Mouse (Mus musculus) ES-E14 (cell line): ENCODE results near the gene Fhit. TPM values are rescaled to one million over a fixed set of nuclear protein-coding genes. Genes with fewer than 3 reads are reported as not detected.

Experiments
- DNase-seq: peaks from one replicate; pipeline ENCODE4 v3.0.0-alpha.2; 2013; ENCODE audit warnings: low read depth, low spot score
- H3K27ac ChIP-seq: 2 replicates; pipeline ENCODE4 v1.5.1; 2012; ENCODE audit warnings: low read depth, mild to moderate bottlenecking, low read length, moderate library complexity, mixed read lengths; ENCODE audit not compliant: poor library complexity, insufficient read depth, severe bottlenecking
- H3K36me3 ChIP-seq: 2 replicates; pipeline ENCODE4 v1.6.1; 2012; ENCODE audit warnings: mild to moderate bottlenecking, low read length, moderate library complexity, mixed read lengths; ENCODE audit not compliant: control insufficient read depth, poor library complexity, insufficient read depth, severe bottlenecking
- H3K4me1 ChIP-seq, 2 experiments: fragments of 150-350 bp in 1 of 2; sonication (generic) in 1 of 2; 2 replicates each; pipeline ENCODE4 v1.6.1; 2012; ENCODE audit warnings: low read length in 2 of 2, mild to moderate bottlenecking in 1 of 2, mixed read lengths in 1 of 2; ENCODE audit not compliant: control insufficient read depth in 2 of 2, insufficient read depth in 2 of 2, poor library complexity in 1 of 2
- H3K4me3 ChIP-seq, 2 experiments: fragments of 150-350 bp in 1 of 2; sonication (generic) in 1 of 2; 2 replicates each; pipeline ENCODE4 v1.5.1; 2012; ENCODE audit warnings: low read length in 2 of 2, low read depth in 1 of 2, mild to moderate bottlenecking in 1 of 2, mixed read lengths in 1 of 2; ENCODE audit not compliant: insufficient read depth in 1 of 2, poor library complexity in 1 of 2, severe bottlenecking in 1 of 2
- H3K9ac ChIP-seq: 2 replicates; pipeline ENCODE4 v1.6.1; 2012; ENCODE audit warnings: low read depth, mild to moderate bottlenecking, low read length, mixed read lengths; ENCODE audit not compliant: poor library complexity, insufficient read depth, severe bottlenecking
- H3K9me3 ChIP-seq: fragments of 150-350 bp; sonication (generic); 2 replicates; pipeline ENCODE4 v1.6.1; 2012; ENCODE audit warnings: low read depth, mild to moderate bottlenecking, low read length; ENCODE audit not compliant: control insufficient read depth, insufficient read depth
- CHD2 ChIP-seq: IDR thresholded peaks from 2 replicates; pipeline ENCODE4 v1.6.1; 2014; ENCODE audit warnings: mild to moderate bottlenecking, low read depth, low read length, inconsistent platforms
- HCFC1 ChIP-seq: IDR thresholded peaks from 2 replicates; pipeline ENCODE4 v1.6.1; 2012; ENCODE audit warnings: low read length, inconsistent platforms, borderline replicate concordance; ENCODE audit not compliant: insufficient read depth
- MAFK ChIP-seq: IDR thresholded peaks from 2 replicates; pipeline ENCODE4 v1.6.1; 2014; ENCODE audit warnings: mild to moderate bottlenecking, low read depth, low read length, inconsistent platforms; ENCODE audit not compliant: insufficient read depth
- ZC3H11A ChIP-seq: IDR thresholded peaks from 2 replicates; pipeline ENCODE4 v1.6.1; 2012; ENCODE audit warnings: low read depth, mild to moderate bottlenecking, inconsistent platforms, low read length, borderline replicate concordance
- ZNF384 ChIP-seq: IDR thresholded peaks from 2 replicates; pipeline ENCODE4 v1.6.1; 2012; ENCODE audit warnings: low read depth, low read length, inconsistent platforms
- in situ Hi-C, 2 experiments: fragments of 600-800 bp; cut with MboI; formaldehyde crosslinking; loops; one replicate each; pipeline ENCODE4 v1.15.1; 2025; ENCODE audit warnings: low sequenced_read_pairs in 2 of 2, inconsistent platforms in 1 of 2; ENCODE audit not compliant: unreplicated experiment in 2 of 2
- total RNA-seq: library from RNA; depleted of rRNA; stranded (reverse); fragments of 300-350 nt; gene quantifications from 2 replicates; pipeline ENCODE4 v1.2.3, GENCODE M21; 2012

The Fhit gene
- total RNA-seq, 1 experiment: 1.0 TPM

DNA sequence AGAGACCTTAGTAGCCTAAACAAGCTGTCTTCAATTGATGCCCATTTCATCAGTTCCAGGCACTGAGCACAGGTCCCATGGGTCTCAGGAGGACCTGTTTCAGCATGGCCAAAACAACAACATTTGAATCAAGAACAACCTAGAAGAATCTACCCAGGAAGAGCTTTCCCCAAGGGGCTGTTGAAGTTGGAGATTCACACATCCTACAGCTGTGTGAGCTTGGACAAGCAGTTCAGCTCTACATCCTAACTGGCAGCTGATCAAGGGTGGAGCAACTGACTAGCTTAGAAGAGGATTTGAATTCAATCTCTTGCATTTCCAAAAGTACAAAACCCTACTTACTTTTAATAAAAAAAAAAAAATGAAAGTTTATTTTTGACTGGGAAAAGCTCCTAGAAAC, 514.0 kb downstream of the Fhit start:
- Histone ChIP-seq H3K36me3 (no peaks in the 10 kb centered on the region), H3K4me3 (no peak overlapping the region), H3K4me1 (no peaks in the 10 kb centered on the region), H3K27ac (no peak overlapping the region), H3K9me3 (no peaks in the 10 kb centered on the region), H3K9ac (no peak overlapping the region)
- DNase-seq: no peak
- TF ChIP-seq ZC3H11A (no peak), MAFK (no peak), HCFC1 (no peak), ZNF384 (no peak), CHD2 (no peak)
- in situ Hi-C loops: no loop called here

GRCm38 (mm10) chr14:10631783-10632182, 530.1 kb downstream of the Fhit start:
- in situ Hi-C loops: no loop called here
- no peak for DNase-seq
- TF ChIP-seq ZC3H11A (no peak), ZNF384 (no peak), MAFK (no peak)
- Histone ChIP-seq H3K36me3 (no peaks in the 10 kb centered on the region), H3K27ac (no peak overlapping the region), H3K9ac (no peak overlapping the region), H3K4me1 (no peaks in the 10 kb centered on the region), H3K4me3 (no peak overlapping the region), H3K9me3 (no peaks in the 10 kb centered on the region)

GRCm38 (mm10) chr14:10630831-10631360, 530.9 kb downstream of the Fhit start:
- DNase-seq: no peak
- no peak overlapping the region for H3K4me3 ChIP-seq
- no peak overlapping the region for H3K9ac ChIP-seq
- no peaks in the 10 kb centered on the region for H3K4me1 ChIP-seq
- H3K36me3 ChIP-seq: no peaks in the 10 kb centered on the region
- no peak for TF ChIP-seq ZC3H11A
- no peak for TF ChIP-seq CHD2
- no peak for TF ChIP-seq HCFC1
- no peak for TF ChIP-seq MAFK
- no peak for TF ChIP-seq ZNF384
- no peak overlapping the region for H3K27ac ChIP-seq
- in situ Hi-C loops: no loop called here
- no peaks in the 10 kb centered on the region for H3K9me3 ChIP-seq

DNA sequence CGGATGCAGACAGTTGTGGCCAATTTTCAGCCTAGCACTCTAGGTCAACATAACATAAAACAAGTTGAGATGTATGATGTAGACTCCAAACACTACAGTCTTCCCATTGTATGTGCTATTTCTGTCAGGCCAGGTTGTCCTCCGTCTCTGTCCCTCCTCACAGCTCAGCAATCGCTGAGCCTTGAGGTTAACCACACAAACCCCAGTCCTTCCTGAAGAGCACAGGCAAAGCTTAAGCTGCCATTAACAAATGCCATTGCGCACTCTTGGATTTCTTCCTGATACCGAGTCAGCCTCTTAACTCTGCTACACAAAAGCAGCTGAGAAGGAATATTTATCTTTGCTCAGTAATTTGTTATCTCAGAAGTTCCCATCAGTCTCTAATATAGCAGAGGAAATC, 568.4 kb downstream of the Fhit start:
- Histone ChIP-seq H3K9ac (no peak overlapping the region), H3K4me1 (no peaks in the 10 kb centered on the region), H3K36me3 (no peaks in the 10 kb centered on the region), H3K9me3 (no peaks in the 10 kb centered on the region), H3K4me3 (no peak overlapping the region), H3K27ac (no peak overlapping the region)
- no peak for TF ChIP-seq CHD2
- TF ChIP-seq ZC3H11A: no peak
- no peak for TF ChIP-seq MAFK
- TF ChIP-seq ZNF384: no peak
- no peak for TF ChIP-seq HCFC1
- no peak for DNase-seq
- in situ Hi-C loops: no loop called here

DNA sequence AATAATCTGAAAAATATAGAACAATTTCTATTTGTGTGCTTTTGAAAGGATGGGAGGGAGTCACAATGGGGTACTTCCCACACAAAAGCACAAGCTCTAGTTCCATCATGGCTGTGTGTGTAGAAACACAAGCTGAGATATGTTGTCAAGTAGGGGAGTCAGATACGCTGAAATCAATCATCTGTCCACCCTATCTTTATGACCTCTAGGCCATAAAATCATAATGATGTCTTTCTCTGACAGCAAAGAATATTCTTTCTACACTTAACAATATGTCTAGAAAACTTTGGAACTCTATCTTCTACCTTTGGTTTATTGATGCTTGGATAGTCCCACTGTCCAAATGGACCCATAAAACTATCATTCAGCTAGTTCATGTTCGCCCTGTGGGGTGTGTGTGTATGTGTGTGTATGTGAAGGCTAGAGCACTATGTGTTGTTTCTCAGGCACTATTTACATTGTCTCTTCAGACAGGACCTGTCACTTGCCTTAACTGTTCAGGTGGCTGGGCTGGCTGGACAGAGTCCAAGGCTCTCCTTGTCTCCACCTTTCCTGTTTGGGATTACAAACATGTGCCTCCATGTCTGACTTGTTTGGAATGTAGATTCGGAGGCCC, 592.8 kb downstream of the Fhit start:
- no peaks in the 10 kb centered on the region for H3K36me3 ChIP-seq
- no peak for DNase-seq
- TF ChIP-seq MAFK (no peak), HCFC1 (no peak), ZNF384 (no peak), ZC3H11A (no peak), CHD2 (no peak)
- H3K4me3 ChIP-seq: no peak overlapping the region
- no peak overlapping the region for H3K27ac ChIP-seq
- no peak overlapping the region for H3K9ac ChIP-seq
- H3K4me1 ChIP-seq: no peaks in the 10 kb centered on the region
- in situ Hi-C loops: no loop called here
- no peaks in the 10 kb centered on the region for H3K9me3 ChIP-seq
